Mouse (Mus musculus) ES-Bruce4 (cell line): ENCODE measurements around the gene Chchd5.

Experiments used
- CTCF ChIP-seq: IDR thresholded peaks from one replicate; pipeline ENCODE4 v1.8.1; 2011; ENCODE audit warnings: low read depth, low read length
- EP300 ChIP-seq: IDR thresholded peaks from 2 replicates; pipeline ENCODE4 v1.6.1; 2011; ENCODE audit warnings: low read depth, low read length; ENCODE audit not compliant: insufficient read depth

GRCm38 (mm10) chr2:129183561-129184031, 54.1 kb downstream of the Chchd5 start:
- TF ChIP-seq CTCF (no peak), EP300 (no peak)
